Mouse (Mus musculus): ENCODE measurements around the gene Fbxl17. TPM values are rescaled to one million over a fixed set of nuclear protein-coding genes. Genes with fewer than 3 reads are reported as not detected.

Gene Fbxl17
- total RNA-seq, 2 experiments from 2014 or later = 28.5 to 29.5 TPM

DNA sequence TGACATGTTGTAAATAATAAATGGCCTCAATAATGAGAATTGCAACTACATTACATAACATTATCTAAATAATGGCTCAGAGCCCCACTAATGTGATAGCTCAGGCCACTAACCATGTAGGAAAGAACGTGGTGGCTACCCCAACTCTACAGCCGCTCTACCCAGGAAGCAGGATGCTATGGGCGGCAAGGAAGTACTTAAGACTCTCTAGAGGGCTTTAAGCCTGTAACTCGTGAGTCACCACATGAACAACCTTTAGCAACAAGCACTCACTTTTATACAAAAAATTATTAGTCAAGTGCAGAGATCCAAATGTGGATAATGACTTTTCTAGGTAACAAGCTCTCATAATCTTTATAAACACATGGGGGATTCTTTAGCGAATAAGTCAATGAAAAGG is 365.0 kb downstream of the Fbxl17 start:
- no peak for DNase-seq
- intact Hi-C loops (cut with DNase I) = no loop called here

DNA sequence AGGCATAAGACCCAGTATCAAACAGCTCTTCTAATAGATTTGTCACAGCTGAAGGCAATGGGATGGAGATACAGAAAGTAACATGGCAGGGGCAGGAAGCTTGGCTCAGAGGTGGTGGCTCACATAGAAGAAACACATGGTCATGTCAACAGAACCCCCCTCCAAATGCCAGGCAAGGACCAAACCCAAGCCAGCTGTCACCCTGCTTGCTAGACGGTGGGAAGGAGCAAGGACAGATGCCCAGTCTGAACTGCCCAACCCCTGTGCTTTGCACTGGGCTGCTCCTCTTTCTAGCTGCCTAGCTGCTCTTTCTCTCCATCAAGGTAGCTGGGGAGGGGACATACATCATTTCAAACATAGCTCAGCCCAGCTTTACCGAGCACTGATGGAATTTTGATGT is 377.4 kb downstream of the Fbxl17 start:
- no peak for DNase-seq
- intact Hi-C loops (cut with DNase I) = no loop called here

DNA sequence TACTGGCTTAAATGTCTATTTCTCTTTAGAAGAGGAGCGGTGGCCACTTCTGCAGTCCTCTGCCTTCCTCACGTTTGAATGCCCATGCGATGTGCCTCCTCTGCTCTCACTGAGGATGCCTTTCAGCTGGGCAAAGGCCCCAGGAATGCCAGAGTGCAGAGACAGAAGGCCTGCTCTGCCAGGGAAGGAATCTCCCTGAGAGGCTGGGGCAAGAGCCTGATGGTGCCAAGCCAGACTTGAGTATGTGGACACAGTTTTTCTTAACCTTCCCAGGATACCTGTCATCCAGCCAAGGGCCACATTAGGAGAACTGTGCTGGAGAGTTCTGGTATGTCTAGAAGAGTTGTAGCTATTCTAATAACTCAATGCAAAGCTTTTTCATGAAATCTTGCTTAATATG is 380.1 kb downstream of the Fbxl17 start:
- intact Hi-C loops (cut with DNase I) = no loop called here
- DNase-seq = peak in 1 of 2 experiments; percentile 11

DNA sequence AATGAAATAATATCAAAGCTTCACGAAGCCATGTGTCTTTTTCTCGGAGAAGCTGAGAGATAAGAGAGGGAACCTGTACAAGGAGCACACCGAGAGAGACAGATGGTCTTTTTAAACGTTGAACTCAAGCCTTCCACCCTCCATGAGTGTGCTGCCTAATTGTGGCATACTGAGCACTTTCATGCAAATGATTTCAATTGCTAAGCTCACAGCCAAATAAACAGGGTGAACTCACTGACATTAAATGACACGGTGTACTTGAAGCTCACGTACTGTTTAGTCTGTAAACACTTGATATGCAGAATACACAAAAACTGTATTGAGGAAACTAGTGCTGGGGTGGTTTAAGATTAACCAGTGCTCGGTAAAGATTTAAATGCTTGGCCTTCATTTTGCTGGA is 380.7 kb downstream of the Fbxl17 start:
- no peak for DNase-seq
- intact Hi-C loops (cut with DNase I) = no loop called here

DNA sequence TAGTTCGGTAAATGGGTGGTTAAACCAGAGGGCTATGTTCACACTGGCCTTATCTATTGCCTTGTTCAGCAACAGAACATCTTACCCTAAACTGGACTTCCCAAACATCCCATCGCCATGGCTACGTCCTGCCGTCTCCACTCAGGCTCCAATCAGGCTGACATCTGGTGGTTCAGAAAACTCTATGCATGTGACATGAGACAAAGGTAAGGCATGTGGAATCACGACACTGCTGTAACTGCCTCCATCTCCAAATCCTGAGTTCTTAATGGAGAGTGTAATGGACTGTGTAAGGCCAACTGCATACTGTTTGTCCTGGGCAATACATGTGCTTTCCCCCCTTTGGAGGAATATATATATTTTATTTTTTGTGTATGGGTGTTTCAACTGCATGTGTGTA is 382.7 kb downstream of the Fbxl17 start:
- no peak for DNase-seq
- intact Hi-C loops (cut with DNase I) = no loop called here

DNA sequence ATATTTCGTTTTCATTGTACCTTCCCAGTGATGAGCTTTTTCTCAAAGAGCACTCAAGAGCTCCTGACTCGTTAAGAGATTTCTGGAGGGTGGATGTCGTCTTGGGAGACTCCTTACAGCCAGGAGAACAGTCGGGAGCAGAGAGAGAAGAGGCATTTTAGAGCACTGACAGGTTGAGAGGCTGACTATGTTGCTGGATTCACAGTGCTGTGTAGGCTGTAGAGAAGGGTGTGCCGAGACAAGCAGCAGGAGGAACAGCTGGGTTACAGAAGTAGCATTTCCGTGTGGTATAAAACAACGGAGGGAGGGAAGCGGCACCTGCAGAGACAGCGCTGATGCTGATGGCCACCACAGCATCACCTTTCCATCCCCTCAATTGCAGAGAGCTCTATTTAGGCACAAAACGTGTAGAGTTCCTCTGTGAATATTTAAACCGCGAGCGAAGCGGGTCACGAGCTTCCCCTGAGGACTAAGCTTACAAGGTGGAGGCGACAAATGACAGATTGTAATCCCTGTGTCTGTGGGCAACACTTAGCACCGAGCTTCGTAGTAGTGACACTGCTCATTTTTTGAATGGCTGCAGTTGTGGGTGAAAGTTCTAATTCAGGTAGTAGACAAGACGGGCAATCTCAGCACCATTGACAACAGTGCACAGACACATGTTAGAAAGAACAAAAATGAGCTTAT is 385.3 kb downstream of the Fbxl17 start:
- intact Hi-C loops (cut with DNase I) = no loop called here
- no peak for DNase-seq

DNA sequence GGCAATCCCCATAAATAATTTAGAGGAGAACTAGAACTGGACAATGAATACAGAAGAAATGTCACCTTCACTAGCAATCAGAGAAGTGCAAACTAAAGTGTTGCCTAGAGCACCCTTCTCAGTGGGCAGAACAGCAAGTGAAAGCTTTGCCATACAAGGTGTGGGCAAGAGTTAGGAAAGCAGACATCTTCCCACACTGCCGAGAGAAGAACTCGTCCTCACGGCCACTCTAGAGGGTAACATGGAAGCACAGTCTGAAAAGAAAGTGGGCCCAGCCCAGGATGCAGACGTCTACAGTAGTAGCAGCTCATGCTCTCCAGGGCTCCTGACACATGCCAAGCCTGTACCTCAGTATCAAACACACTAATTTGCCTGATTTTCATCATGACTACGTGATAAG is 387.0 kb downstream of the Fbxl17 start:
- no peak for DNase-seq
- intact Hi-C loops (cut with DNase I) = no loop called here

DNA sequence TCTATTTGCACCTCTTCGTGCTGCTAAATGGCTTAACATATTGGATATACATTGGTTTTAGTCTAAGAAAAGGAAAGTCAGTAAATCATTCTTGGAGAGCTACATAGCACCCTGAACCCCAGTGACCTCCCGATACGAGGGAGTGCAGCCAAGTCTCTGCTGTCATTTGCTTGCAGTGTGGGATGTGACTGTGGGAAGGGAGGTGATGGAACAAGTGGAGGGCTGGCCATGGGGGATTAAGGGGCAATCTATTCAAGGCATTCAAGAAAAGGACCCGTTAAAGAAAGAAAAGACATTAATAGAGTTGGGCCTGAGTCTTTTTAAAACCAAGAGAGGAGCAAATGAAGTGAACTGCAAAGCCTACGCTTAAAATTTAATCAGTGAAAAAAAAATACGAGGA is 388.8 kb downstream of the Fbxl17 start:
- intact Hi-C loops (cut with DNase I) = no loop called here
- peak in 1 of 2 experiments; percentile 8 for DNase-seq

DNA sequence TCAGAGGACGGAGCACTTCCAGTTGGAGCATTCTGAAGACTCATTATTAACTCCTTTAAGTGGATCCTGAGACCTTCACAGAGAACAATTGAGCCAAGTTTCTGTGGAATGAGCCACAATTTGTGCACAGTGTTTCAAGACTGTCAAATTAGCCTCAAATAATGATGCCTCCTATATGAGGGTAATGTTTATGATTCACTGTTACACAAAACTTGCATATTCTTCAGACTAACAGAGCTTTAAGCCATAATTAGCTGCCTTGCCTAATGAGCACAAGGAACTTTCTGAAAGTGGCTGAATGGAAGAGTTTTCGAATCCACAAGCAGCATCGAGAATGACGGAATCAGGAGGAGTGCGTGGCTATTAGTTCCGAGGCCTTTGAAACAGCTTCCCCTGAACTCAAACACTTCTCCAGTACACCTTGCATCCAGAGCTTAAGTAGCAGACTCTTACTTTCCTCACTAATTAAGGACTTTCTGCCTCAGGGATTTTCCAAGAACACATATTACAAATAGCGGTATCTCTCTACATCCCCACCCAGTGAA is 389.5 kb downstream of the Fbxl17 start:
- intact Hi-C loops (cut with DNase I) = no loop called here
- DNase-seq = no peak

DNA sequence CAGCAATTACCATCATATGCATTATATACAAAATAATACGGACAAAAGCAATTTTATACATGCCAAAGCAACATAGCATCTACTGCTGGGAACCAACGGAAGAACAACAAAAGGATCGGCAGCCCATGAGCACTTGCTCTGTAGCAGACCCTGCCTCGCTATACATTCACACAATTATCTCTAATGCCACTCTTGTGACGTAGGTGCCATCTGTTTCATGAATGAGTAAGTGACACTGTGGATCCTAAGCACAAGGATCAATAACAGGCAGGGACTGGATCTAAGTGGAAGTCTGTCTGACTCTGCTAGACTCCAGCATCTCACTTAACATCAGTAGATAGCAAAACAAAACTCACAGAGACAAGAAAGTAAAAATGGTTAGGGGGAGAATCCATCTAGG is 391.8 kb downstream of the Fbxl17 start:
- intact Hi-C loops (cut with DNase I) = no loop called here
- DNase-seq = no peak

DNA sequence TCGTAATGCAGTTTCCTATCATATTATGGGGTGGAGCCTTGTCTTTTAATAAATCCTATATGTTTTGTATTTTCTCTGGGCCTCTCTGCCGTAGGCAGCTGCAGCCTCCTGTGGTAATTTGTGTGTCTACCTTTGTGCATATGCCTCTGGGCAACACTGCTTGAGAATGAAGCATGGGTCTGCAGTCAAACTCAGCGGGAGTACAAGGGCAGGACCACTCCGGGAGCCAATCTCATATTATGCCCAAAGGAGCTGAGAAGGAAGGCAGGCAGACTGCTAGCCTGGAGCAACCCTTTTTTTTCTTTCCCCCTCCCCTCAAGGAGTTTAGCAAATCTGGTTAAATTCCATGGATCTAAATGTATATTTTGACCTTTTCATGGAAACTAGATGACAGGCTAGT is 392.3 kb downstream of the Fbxl17 start:
- intact Hi-C loops (cut with DNase I) = no loop called here
- DNase-seq = no peak

DNA sequence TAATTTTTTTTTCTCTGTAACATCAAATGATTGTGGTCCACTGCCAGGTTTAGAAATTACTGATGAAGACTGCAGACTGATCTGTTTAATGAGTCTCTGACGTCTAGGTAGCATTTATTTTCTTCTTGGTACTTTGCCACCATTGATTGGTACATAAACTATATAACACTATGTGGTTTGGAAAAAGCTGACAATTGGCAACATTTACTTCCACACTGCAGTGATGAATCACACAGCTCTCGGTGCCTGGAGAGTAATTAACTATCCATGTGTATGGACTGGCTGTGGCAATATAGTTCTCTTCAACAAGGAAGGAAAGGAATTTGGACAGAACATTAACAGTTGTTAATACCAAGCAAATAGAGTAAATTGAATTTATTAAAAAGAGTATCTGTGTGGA is 404.3 kb downstream of the Fbxl17 start:
- intact Hi-C loops (cut with DNase I) = no loop called here
- no peak for DNase-seq

DNA sequence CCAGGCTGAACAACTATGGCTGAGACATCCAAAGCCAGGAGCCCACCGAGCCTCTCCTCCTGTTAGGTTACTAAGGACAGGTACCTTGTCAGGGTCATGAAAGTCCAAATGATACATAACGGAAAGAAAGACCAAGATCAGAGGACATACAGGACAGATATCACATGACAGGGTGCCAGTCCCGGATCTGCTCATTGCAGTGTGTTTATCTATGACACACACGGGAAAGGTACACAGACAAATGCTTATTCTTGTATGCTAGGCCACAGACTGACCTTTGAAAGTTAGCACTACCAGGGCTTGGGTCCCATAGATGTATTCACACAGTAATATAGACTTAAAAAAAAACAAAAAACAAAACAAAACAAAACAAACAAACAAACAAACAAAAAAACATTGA is 404.8 kb downstream of the Fbxl17 start:
- intact Hi-C loops (cut with DNase I) = no loop called here
- DNase-seq = no peak

DNA sequence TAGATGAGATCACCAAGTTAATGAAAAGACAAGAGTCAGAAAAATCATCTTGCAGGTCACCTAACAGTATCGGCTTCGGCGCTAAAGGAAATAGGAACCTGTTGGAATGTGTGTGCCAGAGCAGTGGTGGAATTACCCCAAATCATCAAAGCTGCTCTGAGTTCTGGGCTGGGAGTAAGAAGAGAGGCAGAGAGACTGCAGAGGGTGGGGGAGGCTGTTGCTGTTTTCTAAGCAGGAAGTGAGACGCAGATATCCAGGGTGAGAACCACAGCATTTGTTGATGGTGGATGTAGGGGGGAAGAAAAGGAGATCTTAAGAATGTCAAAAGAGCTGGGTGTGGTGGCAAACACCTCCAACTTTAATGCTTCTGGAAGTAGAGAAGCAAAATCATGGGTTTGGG is 406.6 kb downstream of the Fbxl17 start:
- intact Hi-C loops (cut with DNase I) = no loop called here
- DNase-seq = no peak

DNA sequence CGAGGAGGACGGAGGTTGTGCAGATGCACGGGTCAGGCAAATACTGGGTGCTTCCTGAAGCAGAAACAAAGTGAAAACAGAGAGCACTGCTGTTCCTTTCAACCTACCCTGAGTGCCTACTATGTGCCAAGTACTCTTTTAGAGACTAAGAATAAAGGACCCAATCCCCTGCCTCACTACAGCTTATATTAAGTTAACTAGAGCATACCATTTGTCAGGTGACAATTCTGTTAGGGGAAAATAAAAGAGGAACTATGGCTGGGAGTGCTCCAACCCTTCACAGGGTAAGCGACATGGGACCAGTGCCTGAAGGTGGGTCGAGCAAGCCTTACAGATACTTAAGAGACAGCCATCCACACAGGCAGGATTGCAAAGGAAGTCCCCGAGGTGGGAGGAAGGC is 407.0 kb downstream of the Fbxl17 start:
- intact Hi-C loops (cut with DNase I) = no loop called here
- DNase-seq = no peak

DNA sequence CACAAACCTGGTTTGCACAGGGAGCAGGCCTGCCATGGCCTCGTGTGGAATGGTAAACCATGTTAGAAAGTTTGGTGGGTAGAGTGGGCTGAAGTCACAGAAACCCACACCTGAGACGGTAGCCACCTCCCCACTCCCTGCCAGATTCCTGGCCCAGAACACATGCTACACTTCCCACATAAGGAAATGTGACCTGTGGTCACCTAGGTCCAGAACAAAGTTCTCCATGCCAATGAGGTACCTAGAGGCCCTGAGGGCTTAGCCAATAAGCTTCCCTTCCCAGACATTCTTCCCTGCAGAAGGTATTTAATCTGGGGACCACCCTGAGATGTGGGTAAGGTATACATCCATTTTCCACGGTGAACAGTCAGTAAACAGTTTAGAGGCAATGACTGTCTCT is 409.7 kb downstream of the Fbxl17 start:
- intact Hi-C loops (cut with DNase I) = no loop called here
- DNase-seq = no peak

DNA sequence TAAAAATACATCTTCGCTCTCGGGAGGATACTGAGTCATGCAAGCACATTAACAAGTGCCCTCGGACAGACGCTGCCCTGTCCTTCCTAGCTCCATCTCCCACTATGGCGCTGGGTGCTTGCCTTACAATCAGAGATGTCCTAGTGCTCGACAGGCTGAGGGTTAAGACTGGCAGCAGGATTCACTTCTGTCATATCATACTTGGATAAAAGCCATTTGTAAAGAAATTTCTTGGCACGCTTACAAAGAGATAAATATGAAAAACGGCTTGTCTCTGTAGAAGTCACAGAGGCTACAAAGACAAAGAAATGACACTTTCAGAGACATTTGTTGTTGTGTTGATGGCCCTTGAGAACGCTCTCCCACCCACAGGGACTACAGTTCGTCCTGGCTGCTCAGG is 412.6 kb downstream of the Fbxl17 start:
- DNase-seq = no peak
- intact Hi-C loops (cut with DNase I) = no loop called here

DNA sequence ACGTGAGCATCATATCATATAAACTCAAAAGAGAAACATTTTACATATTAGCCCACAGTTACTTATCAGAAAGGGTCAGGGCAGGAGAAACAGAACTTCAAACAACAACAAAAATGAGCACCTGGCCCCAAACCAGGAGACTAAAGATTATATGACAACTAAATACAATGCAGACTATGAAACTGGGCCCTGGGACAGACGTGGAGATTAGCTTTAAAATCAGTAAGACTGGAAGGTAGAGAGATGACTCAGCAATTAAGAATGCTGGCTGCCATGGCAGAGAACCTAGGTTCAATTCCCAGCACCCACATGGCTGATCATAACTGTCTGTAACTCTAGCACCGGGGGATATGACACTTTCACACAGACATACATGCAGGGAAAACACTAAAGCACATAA is 413.3 kb downstream of the Fbxl17 start:
- no peak for DNase-seq
- intact Hi-C loops (cut with DNase I) = no loop called here

DNA sequence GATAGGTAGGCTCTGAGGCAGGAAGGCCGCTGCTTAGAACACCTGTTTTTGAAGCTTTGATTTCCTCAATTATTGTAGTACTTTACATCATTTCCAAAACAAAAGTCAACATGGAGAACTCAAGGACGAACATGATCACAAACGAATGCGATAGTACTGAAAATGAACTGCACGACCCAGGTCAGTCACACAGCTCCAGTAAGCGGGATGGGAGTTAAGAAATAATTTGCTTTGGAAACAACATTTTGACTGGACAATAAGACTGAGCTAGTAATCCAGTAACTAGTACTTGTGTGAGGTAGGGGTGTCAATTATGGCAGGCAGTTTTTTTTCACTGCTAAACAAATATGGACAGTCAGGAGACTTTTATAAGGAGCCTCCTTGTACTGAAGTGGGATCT is 414.6 kb downstream of the Fbxl17 start:
- DNase-seq = no peak
- intact Hi-C loops (cut with DNase I) = no loop called here

DNA sequence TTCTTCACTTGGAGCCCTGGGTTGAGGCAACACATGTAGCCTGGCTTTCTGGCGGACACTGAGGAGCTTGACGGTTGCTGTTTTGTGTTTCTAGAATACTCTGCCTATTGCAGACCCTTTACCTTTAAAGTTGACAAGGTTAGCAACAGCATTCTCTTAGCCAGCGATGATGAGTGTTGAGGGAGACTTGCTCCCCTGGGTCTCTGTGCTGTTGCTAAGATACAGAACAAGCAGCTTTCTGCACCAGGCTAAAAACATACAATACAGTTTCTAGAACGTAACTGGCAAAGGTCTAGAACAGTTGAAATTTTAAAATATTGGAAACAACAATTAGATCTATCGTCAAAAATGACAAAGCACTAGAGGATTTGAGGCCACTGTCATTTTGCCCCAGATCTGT is 420.7 kb downstream of the Fbxl17 start:
- DNase-seq = no peak
- intact Hi-C loops (cut with DNase I) = no loop called here

DNA sequence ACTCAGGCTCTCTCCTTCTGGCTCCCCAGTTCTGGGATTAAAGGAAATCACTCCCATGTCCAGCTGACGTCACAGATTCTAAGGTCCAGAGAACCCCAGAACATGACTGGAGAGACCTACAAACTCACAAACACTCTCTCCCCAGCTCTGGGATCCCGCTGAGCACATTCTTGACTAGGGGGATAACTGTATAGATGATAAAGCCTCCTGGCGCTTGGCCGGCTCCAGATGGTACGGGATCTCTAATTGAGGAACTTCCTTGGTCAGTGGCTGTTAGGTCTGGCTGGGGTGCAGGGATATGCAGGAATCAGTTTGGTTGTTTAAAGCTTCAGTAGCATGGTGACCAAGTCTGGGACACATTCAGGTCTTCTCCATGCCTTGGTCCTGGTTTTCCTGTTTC is 422.3 kb downstream of the Fbxl17 start:
- intact Hi-C loops (cut with DNase I) = no loop called here
- no peak for DNase-seq

DNA sequence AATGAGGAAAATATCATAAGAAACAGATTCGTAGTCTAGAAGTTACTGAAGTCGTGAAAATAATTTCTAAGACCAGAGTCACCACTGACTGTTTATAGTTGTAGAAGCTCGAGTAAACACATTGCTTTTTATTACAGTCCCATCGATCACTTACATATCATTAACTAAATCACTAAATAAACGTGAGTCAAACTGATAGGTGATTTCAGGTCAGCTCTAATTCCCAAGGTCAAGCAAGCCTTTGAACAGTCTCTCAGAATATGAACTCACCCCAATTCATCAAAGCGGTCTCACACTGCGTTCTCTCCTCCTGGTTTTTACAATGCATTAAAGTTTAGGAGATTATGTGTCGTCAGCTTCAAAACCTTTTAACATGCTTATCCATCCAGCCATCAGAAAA is 423.2 kb downstream of the Fbxl17 start:
- no peak for DNase-seq
- intact Hi-C loops (cut with DNase I) = no loop called here

DNA sequence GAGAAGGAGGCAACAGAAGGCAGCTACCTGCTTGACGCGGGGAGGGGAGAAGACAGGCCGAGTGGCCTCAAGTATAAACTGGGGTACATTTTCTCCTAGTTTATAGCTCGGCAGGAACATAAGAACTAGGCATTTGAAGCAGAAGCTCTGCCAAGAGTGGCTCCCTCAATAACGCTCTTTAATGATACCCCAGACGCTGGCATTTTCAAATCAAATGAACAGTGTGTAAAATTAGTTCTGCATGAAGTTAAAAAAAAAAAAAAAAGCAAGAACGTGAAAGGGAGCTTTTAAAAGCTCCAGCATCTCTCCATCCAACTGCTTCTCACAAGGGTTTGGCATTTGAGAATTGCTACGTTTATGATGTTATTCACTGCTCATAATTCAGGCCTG is 423.8 kb downstream of the Fbxl17 start:
- no peak for DNase-seq
- intact Hi-C loops (cut with DNase I) = no loop called here
